Mouse (Mus musculus): ENCODE measurements around the gene Akt3.

GRCm38 (mm10) chr1:177038383-177038782 is 219.6 kb downstream of the Akt3 start:
- TF ChIP-seq CTCF (IDR thresholded peaks at IDR 0.05; ENCODE audit: extremely low read depth, insufficient read length, insufficient replicate concordance, low read depth, low read length), result no peak
- no peak for TF ChIP-seq POLR2A (IDR thresholded peaks at IDR 0.05; ENCODE audit: low read depth, low read length)
